Mouse (Mus musculus) liver, embryonic 14.5 days (tissue): ENCODE data around the gene Dgat2. TPM values are rescaled to one million over a fixed set of nuclear protein-coding genes. Genes with fewer than 3 reads are reported as not detected.
A peak's percentile ranks its signal among the peaks of the same experiment; 100 is the strongest.

Experiments
- ATAC-seq: fragments of 200-750 bp; cut with Nextera tagmentation; 2 replicates; pipeline ENCODE4 v1.8.0; 2017; ENCODE audit warnings: moderate number of reproducible peaks, mild to moderate bottlenecking, moderate library complexity; ENCODE audit not compliant: insufficient read depth
- DNase-seq, 3 experiments: peaks; one replicate each; pipeline ENCODE4 v3.0.0-alpha.2; 2012 to 2013; ENCODE audit warnings: low read depth in 3 of 3, low spot score in 3 of 3
- H3K27ac ChIP-seq: fragments of 300-500 bp; sonication (generic); 2 replicates; pipeline ENCODE4 v1.5.1; 2014; ENCODE audit warnings: moderate library complexity, mild to moderate bottlenecking, control low read depth, inconsistent platforms
- H3K27me3 ChIP-seq: fragments of 300-500 bp; sonication (generic); 2 replicates; pipeline ENCODE4 v1.6.1; 2014; ENCODE audit warnings: mild to moderate bottlenecking, low read length, moderate library complexity; ENCODE audit not compliant: control insufficient read depth, insufficient read depth
- H3K36me3 ChIP-seq: fragments of 300-500 bp; sonication (generic); replicated peaks from 2 replicates; pipeline ENCODE4 v1.6.1; 2014; ENCODE audit warnings: low read depth; ENCODE audit not compliant: control insufficient read depth, insufficient read depth
- H3K4me1 ChIP-seq, 2 experiments: fragments of 200-500 bp in 1 of 2; fragments of 300-500 bp in 1 of 2; sonication (generic) in 1 of 2; replicated peaks; 2 replicates each; pipeline ENCODE4 v1.6.1; 2012 to 2014; ENCODE audit warnings: antibody characterized with exemption in 1 of 2, inconsistent platforms in 1 of 2, low read length in 1 of 2; ENCODE audit not compliant: control insufficient read depth in 2 of 2, insufficient read depth in 2 of 2
- H3K4me2 ChIP-seq: fragments of 300-500 bp; sonication (generic); 2 replicates; pipeline ENCODE4 v1.6.1; 2014; ENCODE audit warnings: low read depth, mild to moderate bottlenecking, control low read depth, moderate library complexity
- H3K4me3 ChIP-seq, 2 experiments: fragments of 200-500 bp in 1 of 2; fragments of 300-500 bp in 1 of 2; sonication (generic) in 1 of 2; 2 replicates each; pipeline ENCODE4 v1.5.1; 2012 to 2014; ENCODE audit warnings: low read depth in 2 of 2, low read length in 2 of 2, mild to moderate bottlenecking in 2 of 2, control low read depth in 1 of 2, inconsistent platforms in 1 of 2, moderate library complexity in 1 of 2; ENCODE audit not compliant: insufficient read depth in 1 of 2
- H3K9ac ChIP-seq: fragments of 300-500 bp; sonication (generic); replicated peaks from 2 replicates; pipeline ENCODE4 v1.6.1; 2014; ENCODE audit warnings: mild to moderate bottlenecking, control low read depth, moderate library complexity
- H3K9me3 ChIP-seq: fragments of 300-500 bp; sonication (generic); 2 replicates; pipeline ENCODE4 v1.6.1; 2016; ENCODE audit warnings: low read length, mixed read lengths; ENCODE audit not compliant: control insufficient read depth
- CTCF ChIP-seq: IDR thresholded peaks from 2 replicates; pipeline ENCODE4 v1.5.1; 2016; ENCODE audit warnings: antibody characterized with exemption, low read depth, control low read depth
- EP300 ChIP-seq: IDR thresholded peaks from 2 replicates; pipeline ENCODE4 v1.6.1; 2016; ENCODE audit warnings: antibody characterized with exemption, low read depth
- WGBS: fragments of 180-500 bp; shearing (Covaris S2); extraction: QIAGEN DNeasy Blood & Tissue Kit; methylation state at CpG from one replicate; pipeline ENCODE4 v1.1.7; 2014; ENCODE audit not compliant: insufficient replicate concordance; 5-methylcytosine and 5-hydroxymethylcytosine counted together
- polyA plus RNA-seq, 2 experiments: library from polyadenylated mRNA; depleted of rRNA in 1 of 2; stranded (reverse) in 1 of 2; unstranded in 1 of 2; fragments of >200 nt; fragmentation: Nextera tagmentation in 1 of 2; extraction: Ambion mirVana in 1 of 2; gene quantifications; 2 replicates each; pipeline versions ENCODE4 v1.2.1 to v1.2.3; 2012 to 2014

Dgat2 gene
- polyA plus RNA-seq, 2 experiments = 44.0 to 66.8 TPM

DNA sequence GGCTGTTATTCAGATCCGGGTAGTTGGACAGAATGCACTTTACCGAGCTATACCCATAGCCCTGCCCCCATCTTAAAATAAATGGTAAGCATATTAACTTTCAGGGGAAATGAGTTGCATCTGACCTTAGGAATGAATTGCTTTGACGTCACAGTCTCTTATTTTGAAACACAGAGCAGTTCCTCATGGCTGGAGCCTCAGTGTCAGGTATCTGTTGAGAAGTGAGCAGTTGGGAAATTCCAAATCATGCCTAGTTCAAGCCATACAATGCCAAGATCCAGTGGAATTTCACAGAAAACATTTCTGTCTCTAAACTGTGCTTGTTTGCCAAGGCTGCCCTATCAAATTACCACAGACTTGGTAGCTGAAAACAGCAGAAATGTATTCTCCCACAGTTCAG lies 39.3 kb downstream of the Dgat2 start:
- Histone ChIP-seq H3K36me3 (no peaks in the 10 kb centered on the region), H3K27me3 (no peaks in the 10 kb centered on the region), H3K9ac (no peak overlapping the region), H3K27ac (no peak overlapping the region), H3K4me3 (no peak overlapping the region), H3K4me1 (peaks cover 13 to 22% of the 10 kb centered on the region in 2 experiments), H3K4me2 (no peak overlapping the region), H3K9me3 (no peaks in the 10 kb centered on the region)
- ATAC-seq = no peak
- no peak for DNase-seq
- WGBS = 48% methylated on average over 3 of the region's 3 CpGs
- no peak for TF ChIP-seq EP300
- TF ChIP-seq CTCF = no peak

DNA sequence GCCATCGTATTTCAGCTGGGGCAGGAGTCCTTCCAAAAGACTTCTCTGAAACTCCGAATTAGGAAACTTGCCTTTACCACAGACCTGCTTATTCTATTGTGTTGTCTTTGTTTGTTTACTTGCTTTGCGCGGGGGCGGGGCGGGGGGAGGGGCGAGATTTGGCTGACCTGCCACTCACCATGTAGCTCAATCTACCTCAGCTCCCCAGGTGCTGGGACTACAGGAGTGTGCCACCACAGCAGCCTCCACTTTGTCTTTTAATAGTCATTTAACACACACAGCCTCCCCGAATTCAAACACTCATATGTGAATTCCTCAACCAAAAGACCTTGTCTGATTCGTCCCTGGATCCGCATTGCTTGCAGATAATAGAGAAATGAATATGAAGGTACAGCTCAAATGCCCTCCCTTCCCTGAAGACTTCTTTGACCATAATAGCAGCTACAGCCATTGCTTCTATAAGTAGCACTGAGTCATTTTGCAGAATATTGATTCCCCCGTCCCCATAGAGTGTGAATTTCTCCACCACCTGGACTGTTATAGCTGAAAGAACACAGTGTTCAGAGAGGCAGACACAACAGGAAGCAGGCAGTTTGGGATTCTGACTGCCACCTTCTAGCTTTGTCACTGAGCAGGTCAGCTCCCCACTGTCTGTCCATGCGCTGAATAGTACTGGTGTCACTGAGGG lies 40.5 kb downstream of the Dgat2 start:
- TF ChIP-seq EP300 = no peak
- no peak for TF ChIP-seq CTCF
- Histone ChIP-seq H3K36me3 (no peaks in the 10 kb centered on the region), H3K4me1 (peaks cover 13 to 22% of the 10 kb centered on the region in 2 experiments), H3K27me3 (no peaks in the 10 kb centered on the region), H3K4me2 (peak overlapping the region; percentile 91), H3K4me3 (peak overlapping the region; percentile 47 to 90), H3K9me3 (no peaks in the 10 kb centered on the region), H3K9ac (no peak overlapping the region), H3K27ac (no peak overlapping the region)
- ATAC-seq (no peak), DNase-seq (no peak)
- 34% methylated on average over 12 of the region's 12 CpGs for WGBS

DNA sequence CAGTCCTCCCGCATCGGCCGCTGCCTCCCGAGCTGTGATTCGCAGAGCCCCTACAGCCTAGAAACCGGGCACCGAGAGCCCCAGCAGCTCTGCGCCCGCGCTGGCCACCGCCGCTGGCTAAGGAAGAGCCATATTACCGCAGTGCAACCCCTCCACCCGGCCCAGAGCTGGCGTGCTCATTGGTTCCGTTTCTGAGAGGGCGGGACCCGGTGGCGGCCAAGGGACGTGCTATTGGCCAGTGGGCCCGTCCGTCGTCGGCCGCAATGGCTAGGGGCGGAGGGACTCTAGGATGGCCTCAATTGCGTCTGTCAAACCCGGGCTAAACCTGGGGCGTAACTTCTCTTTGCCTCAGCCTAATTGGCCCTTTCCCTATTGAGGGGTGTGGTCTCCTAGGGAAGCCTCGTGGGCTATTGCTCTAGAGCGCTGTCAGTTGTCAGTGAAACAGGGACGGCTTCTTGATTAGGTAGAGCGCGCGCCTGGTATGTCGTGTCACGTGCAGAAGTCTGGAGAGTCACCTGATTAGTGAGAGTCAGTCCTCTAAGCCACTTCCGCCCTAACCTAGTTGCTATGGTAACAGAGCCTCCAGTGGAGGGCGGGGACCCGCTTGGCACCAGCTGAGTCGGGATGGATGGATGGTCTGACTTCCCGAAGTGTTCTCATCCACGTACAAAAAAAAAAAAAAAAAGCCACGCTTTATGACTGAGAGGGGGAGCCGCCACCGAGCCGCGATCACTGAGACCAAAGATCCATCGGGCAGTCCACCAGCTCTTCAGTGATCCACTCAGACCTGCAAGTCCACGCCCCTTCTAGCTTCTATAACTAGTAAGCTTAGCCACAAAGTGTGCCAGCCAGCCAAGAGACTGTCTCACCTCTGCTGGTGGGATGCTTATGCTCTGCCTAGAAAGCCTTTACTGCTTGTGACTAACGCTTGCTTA lies 41.3 kb downstream of the Dgat2 start, which contains the start of gene Uvrag:
Gene Uvrag (minus strand): TSS at position 158 of the 935 bp plus-strand sequence.
- Histone ChIP-seq H3K27ac (peak within 1 kb of the TSS; percentile 42; the same call in 1 of the 2 replicates), H3K36me3 (no peaks in the 10 kb centered on the region), H3K4me1 (peaks cover 13 to 21% of the 10 kb centered on the region in 2 experiments), H3K9ac (peak within 1 kb of the TSS; percentile 89), H3K27me3 (no peaks in the 10 kb centered on the region), H3K9me3 (no peaks in the 10 kb centered on the region), H3K4me3 (peak within 1 kb of the TSS; percentile 86 to 90), H3K4me2 (peak within 1 kb of the TSS; percentile 91)
- TF ChIP-seq EP300 = no peak
- no peak for TF ChIP-seq CTCF
- under 1% methylated on average over 50 of the region's 51 CpGs for WGBS
- peak; percentile 95 for ATAC-seq
- peak; percentile 97 to 98 (median 98) for DNase-seq

DNA sequence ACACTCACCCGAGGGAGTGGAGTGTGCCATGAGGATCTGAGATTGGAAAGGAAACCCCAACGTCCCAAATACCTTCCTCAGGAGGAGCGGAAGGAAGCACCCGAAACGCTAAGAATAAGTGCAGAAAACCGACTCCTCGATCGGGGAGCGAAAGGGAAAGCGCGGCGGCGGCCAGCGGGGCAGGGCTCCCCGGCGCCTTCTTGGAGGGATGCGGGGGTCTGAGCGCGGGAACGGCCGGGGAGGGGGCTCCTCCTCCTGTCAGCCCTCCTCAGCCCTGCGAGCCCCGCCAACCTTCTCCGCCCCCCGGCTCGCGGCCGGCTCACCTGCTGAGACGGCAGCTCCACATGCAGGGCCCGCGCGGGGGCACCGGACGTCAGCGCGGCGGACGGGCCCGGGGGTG lies 42.0 kb downstream of the Dgat2 start:
- H3K27me3 ChIP-seq = no peaks in the 10 kb centered on the region
- ATAC-seq = peak; percentile 4; the same call in 1 of the 2 replicates
- H3K4me1 ChIP-seq = peaks cover 13 to 17% of the 10 kb centered on the region in 2 experiments
- H3K9me3 ChIP-seq = no peaks in the 10 kb centered on the region
- H3K9ac ChIP-seq = peak overlapping the region; percentile 89
- TF ChIP-seq EP300 (no peak), CTCF (no peak)
- no peaks in the 10 kb centered on the region for H3K36me3 ChIP-seq
- H3K27ac ChIP-seq = peak overlapping the region; percentile 42; the same call in 1 of the 2 replicates
- WGBS = under 1% methylated on average over 39 of the region's 39 CpGs
- DNase-seq = no peak
- peak overlapping the region; percentile 86 to 90 for H3K4me3 ChIP-seq
- peak overlapping the region; percentile 91 for H3K4me2 ChIP-seq
